Mouse (Mus musculus) layer of hippocampus, adult 8-10 months (tissue): ENCODE measurements around the gene Smu1. TPM values are rescaled to one million over a fixed set of nuclear protein-coding genes. Genes with fewer than 3 reads are reported as not detected.
A peak's percentile ranks its signal among the peaks of the same experiment; 100 is the strongest.
"Not testable (repeated sequence)": the region's sequence is repeated elsewhere in the genome, so short reads cannot be mapped to it uniquely, and the experiment has no call there.

ENCODE experiments used
- DNase-seq, 2 experiments: peaks; one replicate each; pipeline ENCODE4 v3.0.0; 2022; ENCODE audit warnings: low spot score in 2 of 2
- total RNA-seq, 4 experiments: library from RNA; stranded (reverse); gene quantifications; 2 replicates each; pipeline ENCODE4 v1.2.4; 2022

The Smu1 gene
- total RNA-seq: 10 to 100 TPM; 49.7 to 57.4 (median 54.0) TPM

DNA sequence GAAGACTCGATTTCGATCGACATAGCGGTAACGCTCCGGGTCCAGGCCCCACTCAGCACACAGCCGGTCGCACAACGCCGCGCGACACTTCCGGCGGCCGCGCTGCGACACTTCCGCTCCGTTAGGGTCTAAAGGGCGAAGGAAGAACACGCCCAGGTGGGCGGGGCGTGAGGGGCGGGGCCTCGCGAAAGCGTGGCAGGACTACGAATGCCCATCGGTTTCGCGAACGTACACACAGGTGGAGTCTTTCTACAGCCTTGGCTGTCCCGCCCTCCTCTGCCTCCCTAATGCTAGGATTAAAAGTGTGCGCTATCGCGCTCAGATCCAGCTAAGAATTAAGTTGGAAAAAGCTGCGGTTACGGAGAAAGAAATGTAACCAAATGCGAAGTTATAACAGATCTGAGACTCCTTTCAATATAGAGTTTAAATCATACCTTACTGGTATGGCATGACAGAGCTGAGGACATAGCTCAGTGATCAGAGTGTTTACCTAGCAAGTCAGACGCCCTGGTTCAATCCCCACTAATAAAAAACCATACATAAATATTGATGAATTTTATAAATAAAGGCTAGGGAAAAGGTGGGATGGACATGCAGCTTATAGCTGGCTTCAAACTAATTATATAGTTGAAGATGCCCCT, at the start of gene Smu1:
Smu1 (minus strand) TSS at position 144 of the 641 bp plus-strand sequence.
- peak; percentile 94 to 95 for DNase-seq

DNA sequence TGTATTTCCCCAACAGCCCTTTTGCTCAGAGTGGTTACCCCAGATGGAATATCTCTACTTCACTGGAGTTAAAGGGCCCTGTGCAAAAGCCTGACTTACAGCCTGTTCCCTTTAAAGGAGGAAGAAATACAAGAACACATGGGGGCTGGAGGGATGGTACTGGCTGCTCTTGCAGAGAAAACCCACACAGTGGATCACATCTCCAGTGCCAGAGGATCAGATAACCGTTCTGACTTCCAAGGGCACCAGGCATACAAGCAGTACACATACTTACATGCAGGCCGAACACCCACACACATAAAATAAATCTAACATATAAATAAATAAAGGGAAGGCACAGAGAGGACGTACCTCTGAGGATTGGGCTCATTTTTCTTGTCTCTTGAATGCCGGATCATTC, 49.7 kb upstream of the Smu1 start:
- DNase-seq: no peak

DNA sequence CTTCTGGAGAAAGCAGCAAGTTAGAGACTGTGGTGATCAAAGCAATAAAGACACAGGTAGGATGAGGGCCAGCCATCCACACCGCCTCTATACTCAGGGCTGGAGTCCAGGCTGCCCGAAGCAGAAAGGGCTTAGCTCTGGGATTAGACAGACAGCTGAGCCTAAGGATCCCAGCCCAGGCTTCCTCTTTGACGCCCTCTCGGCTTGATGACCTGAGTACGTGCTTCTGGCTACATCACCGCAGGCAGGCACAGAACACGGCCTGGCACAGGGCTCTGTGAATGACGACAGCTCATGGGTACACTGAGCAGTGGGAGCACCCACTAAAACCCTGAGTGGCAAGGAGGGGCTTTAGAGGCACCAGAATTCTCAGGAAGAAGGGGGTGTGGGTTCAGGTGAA, 47.7 kb upstream of the Smu1 start:
- DNase-seq: no peak

DNA sequence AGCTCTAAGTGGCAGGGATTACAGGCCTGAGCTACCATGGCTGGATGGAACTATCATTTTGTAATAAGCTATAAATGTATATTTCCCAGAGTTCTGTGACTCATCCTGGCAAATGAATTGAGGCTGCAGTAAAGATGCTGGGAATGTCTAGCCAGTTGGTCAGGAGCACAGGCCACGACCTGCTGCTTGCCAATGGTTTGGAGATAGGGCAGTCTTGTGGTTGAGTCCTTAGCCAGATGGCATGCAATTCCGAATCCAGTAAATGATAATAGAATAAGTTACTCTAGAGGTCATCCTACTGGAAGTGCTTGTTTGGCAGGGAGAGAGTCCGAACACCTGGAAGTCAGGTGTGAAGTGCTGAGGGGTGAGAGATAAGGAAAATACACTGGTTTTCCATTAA, 45.1 kb upstream of the Smu1 start:
- no peak for DNase-seq

DNA sequence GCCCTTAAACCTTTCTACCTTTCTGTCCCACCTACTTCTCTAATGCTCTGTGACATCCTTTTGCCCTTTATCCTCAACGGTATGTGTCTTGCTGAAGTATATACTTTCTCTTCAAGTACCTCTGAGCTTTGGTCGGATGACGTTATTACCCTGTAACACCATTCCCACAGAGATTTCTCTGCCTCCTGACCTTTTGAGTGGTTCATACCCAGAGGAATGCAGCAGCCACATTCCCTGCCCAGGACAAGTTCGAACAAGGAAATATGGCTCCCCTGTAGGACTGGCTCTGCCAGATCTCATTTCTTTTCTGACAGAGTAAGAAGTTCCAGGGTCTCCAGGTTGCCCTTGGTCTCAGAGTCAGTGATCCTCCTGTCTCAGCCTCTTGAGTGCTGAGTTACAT, 44.2 kb upstream of the Smu1 start:
- DNase-seq: no peak

DNA sequence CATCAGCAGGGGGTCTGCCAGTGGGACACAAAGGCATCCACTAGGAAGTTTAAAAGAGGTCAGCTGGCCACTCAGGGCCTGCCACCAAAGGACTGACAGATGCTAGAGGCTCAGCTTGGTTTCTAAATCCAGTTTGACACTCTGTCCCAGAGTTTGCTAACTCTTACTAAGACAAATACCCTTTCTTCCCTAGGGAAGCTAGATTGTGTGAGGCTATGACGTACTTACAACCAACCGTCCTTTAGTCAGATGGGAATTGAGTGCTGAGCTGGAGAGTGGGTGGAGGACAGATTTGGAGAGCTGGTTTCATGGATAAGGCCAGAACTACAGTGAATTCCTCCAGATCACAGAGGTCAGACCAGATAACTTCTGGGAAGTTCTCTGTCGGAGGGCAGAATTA, 43.1 kb upstream of the Smu1 start:
- no peak for DNase-seq

DNA sequence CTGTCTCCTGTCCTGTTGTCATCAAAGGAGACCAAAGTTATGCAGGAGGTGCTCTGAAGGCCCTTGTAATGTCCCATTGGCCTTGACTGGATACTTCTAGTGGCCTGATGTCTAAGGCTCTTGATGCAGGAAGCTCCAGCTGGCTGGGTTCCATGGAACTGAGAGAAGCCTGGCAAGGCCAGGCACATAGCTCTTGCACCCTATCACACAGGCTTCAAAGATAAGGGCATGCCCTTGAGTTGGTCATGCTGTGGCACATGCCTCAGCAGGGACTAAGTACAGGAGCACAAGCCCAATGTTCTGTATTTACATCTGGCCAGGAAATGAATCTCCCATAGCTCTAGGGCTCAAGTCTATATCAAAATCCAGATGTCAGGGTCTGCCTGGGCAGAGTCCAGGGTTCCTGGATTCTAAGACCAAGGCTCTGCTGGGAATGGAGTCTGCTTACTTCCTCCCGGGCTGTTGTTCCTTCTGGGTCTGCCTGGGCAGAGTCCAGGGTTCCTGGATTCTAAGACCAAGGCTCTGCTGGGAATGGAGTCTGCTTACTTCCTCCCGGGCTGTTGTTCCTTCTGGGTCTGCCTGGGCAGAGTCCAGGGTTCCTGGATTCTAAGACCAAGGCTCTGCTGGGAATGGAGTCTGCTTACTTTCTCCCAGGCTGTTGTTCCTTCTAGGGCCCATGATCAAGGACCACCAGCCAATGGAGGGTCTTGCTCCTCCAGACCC, 41.3 kb upstream of the Smu1 start:
- DNase-seq: not testable (repeated sequence)

DNA sequence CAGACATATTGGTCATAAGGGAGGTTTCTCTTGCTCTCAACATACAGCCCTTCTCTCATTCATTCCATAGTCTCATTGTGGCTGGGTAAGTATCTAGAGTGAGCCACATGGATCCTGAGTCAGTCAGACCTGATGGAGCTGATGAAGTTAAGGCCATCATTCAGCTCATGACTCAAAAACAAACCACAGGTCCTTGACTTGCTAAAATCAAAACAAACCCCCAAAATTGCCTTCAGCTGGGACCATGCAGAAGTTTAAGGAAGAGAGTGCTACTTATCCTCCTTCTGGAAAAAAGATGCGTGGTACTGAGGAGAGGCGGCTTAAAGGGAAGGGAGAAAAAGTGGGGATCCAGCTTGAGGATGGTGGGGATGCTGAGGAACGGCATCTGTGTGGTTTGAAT, 38.0 kb upstream of the Smu1 start:
- no peak for DNase-seq

DNA sequence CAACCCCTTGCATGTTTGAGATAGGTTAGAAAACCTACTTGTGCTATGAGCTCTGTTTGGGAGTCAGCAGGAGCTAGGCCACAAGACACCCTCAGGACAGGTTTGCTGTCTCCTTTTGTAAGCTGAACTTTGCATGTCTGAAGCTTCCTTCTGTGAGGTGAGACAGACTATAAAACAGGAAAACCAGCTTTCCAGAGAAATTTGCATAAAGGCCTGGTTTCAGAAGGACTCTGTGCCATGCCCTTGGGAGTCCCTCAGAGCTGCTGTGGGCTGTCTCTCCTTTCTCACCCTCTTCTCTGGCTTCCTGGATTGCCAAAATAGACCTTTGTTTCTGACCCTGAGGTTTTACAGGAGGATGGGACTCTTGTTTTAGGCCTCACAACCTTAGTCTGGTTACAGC, 36.6 kb upstream of the Smu1 start:
- no peak for DNase-seq

DNA sequence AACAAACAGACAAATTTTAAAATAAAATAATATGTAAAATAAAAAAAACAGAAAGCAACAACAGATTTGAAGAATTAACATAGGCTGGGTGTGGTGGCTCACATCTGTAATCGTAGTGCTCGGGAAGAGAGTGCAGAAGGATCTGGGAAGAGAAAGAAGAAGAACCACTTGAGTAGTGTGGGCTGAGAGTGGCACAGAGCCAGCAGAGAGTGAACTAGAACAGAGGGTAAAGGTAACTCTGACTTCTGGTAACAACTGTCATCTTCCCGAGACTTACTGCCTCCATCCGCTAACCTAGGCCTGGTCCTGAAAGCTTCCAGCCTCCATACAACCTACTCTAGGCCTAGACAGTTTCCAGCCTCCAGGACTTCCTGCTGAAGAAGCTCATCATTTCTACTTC, 33.5 kb upstream of the Smu1 start:
- no peak for DNase-seq

DNA sequence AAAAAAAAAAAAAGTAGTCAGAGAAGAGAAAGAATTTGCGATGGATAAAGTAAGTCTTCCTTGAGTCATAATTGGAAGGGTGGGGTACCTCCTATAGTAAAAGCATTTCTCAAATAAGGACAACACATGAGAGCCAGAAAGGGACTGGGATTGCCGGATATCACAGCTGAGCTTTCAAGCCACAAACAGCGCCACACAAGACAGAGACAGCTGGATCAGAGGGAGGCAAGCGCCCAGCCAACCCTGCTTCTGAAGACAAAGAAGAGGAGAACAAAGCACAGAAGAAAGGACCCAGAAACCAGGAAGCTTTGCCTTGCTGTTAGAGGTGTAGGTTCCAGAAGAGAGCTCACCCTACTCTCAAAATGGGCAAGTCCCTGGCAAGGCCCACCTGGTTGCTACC, 28.9 kb upstream of the Smu1 start:
- no peak for DNase-seq

DNA sequence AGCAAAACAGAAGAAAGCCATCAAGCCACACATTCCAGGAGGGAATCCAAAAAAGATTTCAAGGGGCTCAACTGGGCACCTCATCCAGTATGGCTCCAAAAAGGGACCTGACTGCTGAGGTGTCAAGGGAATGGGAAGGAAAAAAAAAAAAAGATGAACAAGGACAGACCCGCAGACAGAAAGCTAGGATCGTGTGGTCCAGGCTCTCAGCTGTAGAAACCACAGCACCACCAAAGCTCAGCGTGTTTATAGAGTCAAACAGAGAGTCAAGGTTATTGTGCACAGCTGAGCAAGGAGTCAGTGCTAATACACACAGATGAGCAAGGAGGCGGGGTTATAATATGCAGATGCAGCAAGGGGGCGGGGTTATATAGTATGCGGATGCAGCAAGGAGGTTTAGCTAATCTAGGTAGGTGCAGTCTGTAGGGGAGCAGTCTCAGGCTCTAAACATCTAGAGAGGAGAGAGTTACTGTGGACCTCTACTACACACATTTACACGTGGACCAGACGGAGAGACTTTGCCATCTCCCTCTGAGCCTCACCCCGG, 28.0 kb upstream of the Smu1 start:
- DNase-seq: no peak

DNA sequence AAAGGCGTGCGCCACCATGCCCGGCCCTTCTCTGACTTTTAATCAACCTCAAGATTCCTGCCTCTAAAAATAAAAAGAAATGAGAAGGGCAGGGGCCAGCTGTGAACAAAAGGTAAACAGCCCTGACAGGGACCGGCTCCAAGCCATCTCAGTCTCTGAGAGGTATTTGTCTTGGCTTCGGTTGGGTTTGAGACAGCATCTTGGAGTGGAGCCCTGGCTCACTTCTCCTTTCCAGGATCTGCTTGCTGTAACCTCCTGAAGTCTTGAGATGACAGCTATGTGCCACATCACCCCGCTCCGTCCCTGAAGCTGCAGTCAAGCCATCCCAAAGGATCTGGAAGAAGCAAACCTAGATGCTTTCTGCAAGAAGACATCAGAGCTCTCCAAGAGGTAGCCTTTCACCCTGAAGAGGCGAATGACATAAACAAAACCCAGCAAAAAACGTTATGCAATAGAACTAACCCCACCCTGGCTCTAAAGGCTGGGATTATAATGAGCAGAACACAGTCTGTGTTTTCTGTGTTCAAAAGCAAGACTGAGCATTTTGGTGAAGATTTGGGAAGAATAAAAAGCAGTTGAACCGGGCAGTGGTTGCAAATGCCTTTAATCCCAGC, 26.9 kb upstream of the Smu1 start:
- no peak for DNase-seq

DNA sequence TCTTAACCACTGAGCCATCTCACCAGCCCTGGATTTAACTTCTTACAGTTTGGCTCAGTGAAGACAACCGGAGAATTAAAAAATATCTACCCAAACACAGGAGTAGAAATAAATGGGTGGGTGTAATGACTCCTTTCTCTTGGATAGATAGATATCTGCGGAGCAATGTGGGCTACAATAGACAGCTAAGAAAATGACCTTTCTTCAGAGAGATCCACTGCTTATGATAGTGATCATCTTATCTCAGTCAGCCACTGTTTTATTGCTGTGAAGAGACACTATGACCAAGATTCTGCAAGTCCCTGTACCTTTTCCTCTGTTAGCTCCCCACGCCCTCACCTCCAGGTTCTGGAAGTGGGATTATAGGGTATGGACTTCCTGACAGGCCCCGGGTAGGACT, 25.3 kb upstream of the Smu1 start:
- no peak for DNase-seq

DNA sequence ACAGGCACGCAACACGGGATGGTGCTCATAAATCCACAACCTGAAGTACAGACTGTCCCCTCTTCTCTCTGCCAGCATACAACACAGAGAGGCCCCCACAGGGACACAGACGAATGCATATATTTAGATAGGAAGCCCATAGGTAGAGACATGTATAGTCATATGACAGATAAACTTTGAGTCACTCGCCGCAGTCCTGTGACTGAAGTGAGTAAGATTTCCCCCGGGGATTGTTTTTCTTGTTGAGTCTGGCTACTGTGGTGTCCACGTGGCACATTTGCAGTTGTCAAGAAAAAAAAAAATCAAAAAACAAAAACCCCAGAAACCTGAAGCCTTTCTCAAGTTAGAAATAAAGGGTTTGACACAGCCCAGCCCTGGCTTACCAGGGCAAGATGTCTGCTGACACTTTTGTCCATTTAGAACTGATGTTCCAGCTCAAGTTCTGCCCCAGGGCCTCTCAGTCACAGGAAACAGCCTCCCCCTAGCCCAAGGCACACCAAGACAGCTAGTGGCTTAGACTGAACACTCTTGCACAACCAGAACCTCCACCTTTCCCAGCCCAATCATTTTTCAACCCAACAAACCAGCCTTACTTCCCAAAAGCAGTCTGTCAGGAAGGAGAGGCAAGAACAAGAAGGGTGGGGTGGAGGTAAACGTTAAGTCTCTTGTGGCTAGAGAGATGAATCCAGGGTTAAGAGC, 24.2 kb upstream of the Smu1 start:
- DNase-seq: no peak

DNA sequence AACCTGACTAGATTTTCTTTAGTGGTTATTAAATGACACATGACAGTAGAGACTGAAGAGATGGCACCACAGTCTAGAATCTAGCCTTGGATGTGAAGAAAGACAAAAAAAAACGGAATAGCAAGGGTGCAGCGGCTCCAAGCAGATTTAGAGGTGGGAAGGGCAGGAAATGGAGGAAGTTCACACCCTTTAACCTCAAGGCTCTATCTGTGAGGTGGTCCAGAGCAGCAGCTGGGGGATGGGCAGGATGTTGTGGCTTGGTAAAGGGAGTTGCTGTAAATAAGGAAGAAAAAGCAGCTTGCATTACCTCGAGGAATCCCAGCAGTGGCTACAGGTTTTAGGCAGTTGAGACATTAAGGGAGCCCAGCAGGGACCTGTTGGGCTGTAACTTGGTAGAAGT, 23.4 kb upstream of the Smu1 start:
- no peak for DNase-seq

DNA sequence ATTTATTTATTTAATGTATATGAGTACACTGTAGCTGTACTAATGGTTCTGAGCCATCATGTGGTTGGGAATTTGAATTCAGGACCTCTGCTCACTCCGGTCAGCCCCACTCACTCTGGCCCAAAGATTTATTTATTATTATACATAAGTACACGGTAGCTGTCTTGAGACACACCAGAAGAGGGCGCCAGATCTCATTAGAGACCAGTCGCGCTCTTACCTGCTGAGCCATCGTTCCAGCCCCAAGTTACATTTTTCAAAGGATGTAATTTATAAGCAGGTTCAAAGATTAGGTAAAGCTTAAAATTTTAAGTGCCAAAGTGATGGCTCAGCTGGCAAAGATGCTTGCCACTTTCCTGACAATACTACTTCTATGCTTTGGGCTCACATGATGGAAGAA, 20.9 kb upstream of the Smu1 start:
- DNase-seq: no peak

DNA sequence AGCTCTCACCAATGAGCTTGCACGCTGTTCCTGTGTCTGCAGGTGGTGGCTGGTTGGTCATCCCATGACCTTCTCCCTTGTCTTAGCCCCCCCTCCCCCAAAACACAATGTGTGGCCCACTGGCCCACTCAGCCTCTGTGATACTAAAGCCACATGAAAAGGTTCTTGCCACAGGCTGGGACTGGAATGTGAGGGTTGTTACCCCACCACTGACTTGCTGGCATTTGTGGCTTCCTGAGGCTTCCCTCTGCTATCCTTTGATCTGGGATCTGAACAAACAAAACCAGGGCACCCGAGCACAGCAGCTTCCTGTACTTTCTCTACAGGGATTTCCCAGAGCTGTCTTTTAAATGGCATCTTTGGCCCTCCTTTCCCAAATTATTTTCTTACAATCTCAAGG, 19.4 kb upstream of the Smu1 start:
- DNase-seq: no peak

DNA sequence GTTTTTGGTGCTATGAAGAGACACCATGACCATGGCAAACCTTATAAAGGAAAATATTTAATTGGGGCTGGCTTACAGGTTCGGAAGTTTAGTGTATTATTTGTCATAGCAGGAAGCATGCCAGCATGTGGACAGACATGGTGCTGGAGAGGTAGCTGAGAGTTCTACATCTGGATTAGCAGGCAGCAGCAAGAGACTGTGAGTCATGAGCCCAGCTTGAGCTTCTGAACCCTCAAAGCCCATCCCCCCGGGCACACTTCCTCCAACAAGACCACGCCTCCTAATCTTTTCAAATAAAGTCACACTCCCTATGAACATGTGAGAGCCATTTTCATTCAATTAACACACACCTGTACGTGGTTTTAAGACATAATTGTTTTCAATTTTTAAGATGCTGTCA, 18.7 kb upstream of the Smu1 start:
- no peak for DNase-seq

DNA sequence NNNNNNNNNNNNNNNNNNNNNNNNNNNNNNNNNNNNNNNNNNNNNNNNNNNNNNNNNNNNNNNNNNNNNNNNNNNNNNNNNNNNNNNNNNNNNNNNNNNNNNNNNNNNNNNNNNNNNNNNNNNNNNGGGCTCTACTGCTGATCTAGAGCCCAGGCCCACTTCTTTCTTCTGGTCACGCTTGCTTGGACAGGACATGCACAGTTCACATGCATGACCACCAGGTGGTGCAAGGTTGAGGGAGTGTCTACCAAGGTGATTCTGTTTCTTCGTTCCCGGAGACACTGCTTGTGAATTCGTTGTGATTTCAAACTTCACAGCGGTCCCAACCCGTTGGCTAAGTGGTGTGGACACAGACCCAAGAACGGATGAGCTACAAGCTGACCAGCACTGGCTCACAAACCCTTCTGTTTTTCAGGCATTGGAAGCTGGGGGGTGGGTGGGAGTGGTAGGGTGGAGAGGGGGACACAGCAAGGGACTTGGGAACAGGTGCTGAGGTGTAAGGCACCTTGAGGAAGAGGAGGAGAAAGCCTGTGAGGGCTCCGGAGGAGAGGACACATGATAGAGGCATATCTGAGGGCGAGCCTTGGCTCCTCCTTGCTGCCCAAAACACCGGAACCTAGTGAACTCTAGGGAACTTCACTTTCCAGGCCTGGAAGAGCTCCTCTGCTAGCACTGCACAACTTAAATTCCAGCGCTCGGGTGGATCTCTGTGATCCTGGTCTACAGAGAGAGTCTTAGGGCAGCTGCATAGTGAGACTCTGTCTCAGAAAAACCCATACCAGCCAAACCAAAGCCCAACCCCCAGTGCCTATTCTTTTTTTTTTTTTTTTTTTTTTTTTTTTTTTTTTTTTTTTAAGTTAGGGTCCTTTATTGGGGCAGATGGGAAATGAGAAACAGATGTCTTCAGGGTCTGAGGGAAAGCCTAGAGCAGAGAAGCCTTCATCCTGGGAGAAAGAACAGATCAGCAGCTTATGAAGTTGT, 16.8 kb upstream of the Smu1 start:
- peak in 1 of 2 experiments; percentile 31 for DNase-seq

DNA sequence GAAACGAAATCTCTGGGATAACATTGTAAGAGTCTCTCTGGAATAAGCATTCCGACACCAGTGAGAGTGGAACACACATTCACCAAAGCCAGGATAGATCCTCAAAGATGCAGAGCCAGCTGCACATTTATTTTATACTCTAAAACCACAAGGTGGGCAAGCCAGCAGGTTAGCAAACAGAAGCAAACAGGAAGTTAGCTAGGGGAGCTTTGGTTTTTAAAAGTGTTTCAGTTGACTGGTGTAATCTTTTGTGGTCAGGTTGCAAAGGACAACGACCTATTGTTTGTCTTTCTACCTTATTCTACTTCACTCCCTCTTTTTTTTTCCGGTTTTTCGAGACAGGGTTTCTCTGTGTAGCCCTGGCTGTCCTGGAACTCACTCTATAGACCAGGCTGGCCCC, 2.2 kb upstream of the Smu1 start:
- DNase-seq: no peak
